Mouse (Mus musculus): ENCODE results near the gene Fcer2a.

Fcer2a gene

GRCm38 (mm10) chr8:3694121-3694520, at the start of gene Fcer2a:
Gene Fcer2a, minus strand, starts transcription at chr8:3694175.
- no peak for DNase-seq (ENCODE audit: low spot score)

GRCm38 (mm10) chr8:3736947-3737346, 43.0 kb upstream of the Fcer2a start:
- DNase-seq (ENCODE audit: low spot score), result no peak

GRCm38 (mm10) chr8:3735599-3735998, 41.6 kb upstream of the Fcer2a start:
- DNase-seq (ENCODE audit: low spot score), result no peak

- DNase-seq (ENCODE audit: low spot score), result no peak
Measured at GRCm38 (mm10) chr8:3734084-3734483, 40.1 kb upstream of the Fcer2a start.

- DNase-seq (ENCODE audit: low spot score), result no peak
Measured at GRCm38 (mm10) chr8:3721041-3721440, 27.1 kb upstream of the Fcer2a start.

- no peak for DNase-seq (ENCODE audit: low spot score)
Measured at GRCm38 (mm10) chr8:3720551-3720950, 26.6 kb upstream of the Fcer2a start, which contains the start of gene Clec4g. Gene Clec4g, minus strand, starts transcription at chr8:3720651.

GRCm38 (mm10) chr8:3718559-3718958, 24.6 kb upstream of the Fcer2a start:
- DNase-seq (ENCODE audit: low spot score), result peak; percentile 44

GRCm38 (mm10) chr8:3717321-3717954, 23.5 kb upstream of the Fcer2a start:
- DNase-seq (ENCODE audit: low spot score), result no peak

- DNase-seq (ENCODE audit: low spot score), result no peak
Measured at GRCm38 (mm10) chr8:3711646-3712045, 17.7 kb upstream of the Fcer2a start.

- no peak for DNase-seq (ENCODE audit: low spot score)
Measured at GRCm38 (mm10) chr8:3710312-3710711, 16.3 kb upstream of the Fcer2a start.

- no peak for DNase-seq (ENCODE audit: low spot score)
Measured at GRCm38 (mm10) chr8:3707611-3708010, 13.6 kb upstream of the Fcer2a start.

GRCm38 (mm10) chr8:3705711-3706110, 11.7 kb upstream of the Fcer2a start:
- no peak for DNase-seq (ENCODE audit: low spot score)

- DNase-seq (ENCODE audit: low spot score), result no peak
Measured at GRCm38 (mm10) chr8:3701491-3701890, 7.5 kb upstream of the Fcer2a start.

- no peak for DNase-seq (ENCODE audit: low spot score)
Measured at GRCm38 (mm10) chr8:3690774-3691173, 3.2 kb downstream of the Fcer2a start.

GRCm38 (mm10) chr8:3687537-3687936, 6.4 kb downstream of the Fcer2a start:
- no peak for DNase-seq (ENCODE audit: low spot score)

- no peak for DNase-seq (ENCODE audit: low spot score)
Measured at GRCm38 (mm10) chr8:3685422-3685821, 8.6 kb downstream of the Fcer2a start.

GRCm38 (mm10) chr8:3684530-3684929, 9.4 kb downstream of the Fcer2a start:
- DNase-seq (ENCODE audit: low spot score), result no peak

GRCm38 (mm10) chr8:3683408-3684176, 10.4 kb downstream of the Fcer2a start:
- DNase-seq (ENCODE audit: low spot score), result no peak

GRCm38 (mm10) chr8:3682435-3682834, 11.5 kb downstream of the Fcer2a start:
- DNase-seq (ENCODE audit: low spot score), result no peak

- no peak for DNase-seq (ENCODE audit: low spot score)
Measured at GRCm38 (mm10) chr8:3679656-3680055, 14.3 kb downstream of the Fcer2a start.

GRCm38 (mm10) chr8:3679236-3679635, 14.7 kb downstream of the Fcer2a start:
- no peak for DNase-seq (ENCODE audit: low spot score)

GRCm38 (mm10) chr8:3678831-3679230, 15.1 kb downstream of the Fcer2a start:
- DNase-seq (ENCODE audit: low spot score), result no peak

- DNase-seq (ENCODE audit: low spot score), result no peak
Measured at GRCm38 (mm10) chr8:3676993-3677579, 16.9 kb downstream of the Fcer2a start.
